Mouse (Mus musculus): ENCODE measurements around the gene Epor. TPM values are rescaled to one million over a fixed set of nuclear protein-coding genes. Genes with fewer than 3 reads are reported as not detected.

Epor gene
- total and polyA plus RNA-seq, 3 experiments, result 192 to 440 TPM; not detected in 1

DNA sequence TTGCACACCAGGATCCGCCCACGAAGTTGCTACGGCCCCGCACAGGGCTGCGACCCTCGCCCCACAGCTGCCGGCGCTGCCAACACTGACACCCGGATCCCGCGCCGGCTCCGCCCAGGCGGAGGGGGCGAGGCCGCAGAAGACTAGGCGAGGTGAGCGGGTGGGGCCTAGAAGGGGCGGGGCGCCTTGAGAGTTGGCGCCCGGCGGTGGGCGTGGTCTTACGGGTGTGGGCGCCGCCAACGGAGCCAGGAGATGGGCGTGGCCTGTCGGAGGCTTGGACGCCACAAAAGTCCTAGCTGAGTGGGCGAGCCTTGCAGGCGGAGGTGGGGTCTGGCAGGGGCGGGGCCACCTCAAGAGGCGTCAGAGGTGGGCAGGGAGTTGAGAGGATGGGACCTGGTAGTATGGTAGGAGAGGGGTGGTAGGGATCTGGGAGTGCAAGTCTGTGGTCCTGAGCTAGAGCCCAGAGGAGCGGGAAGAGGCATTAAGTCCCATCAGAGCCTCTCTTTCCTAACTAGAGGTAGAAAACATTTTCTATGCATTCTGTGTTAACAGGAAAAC is 45.2 kb downstream of the Epor start, which contains the start of gene Rab3d (continued):
- TF ChIP-seq MAZ (IDR thresholded peaks at IDR 0.05; ENCODE audit: low read depth, low read length), result peak; percentile 95
- TF ChIP-seq ZMIZ1 (IDR thresholded peaks at IDR 0.05; ENCODE audit: low read depth, low read length), result peak; percentile 86
- no peak; the same call in 1 of the 2 replicates for TF ChIP-seq KAT2A (conservative IDR thresholded peaks at IDR 0.05; ENCODE audit: low read depth, low read length)
- no peak for TF ChIP-seq CHD2 (IDR thresholded peaks at IDR 0.05; ENCODE audit: low read length)

DNA sequence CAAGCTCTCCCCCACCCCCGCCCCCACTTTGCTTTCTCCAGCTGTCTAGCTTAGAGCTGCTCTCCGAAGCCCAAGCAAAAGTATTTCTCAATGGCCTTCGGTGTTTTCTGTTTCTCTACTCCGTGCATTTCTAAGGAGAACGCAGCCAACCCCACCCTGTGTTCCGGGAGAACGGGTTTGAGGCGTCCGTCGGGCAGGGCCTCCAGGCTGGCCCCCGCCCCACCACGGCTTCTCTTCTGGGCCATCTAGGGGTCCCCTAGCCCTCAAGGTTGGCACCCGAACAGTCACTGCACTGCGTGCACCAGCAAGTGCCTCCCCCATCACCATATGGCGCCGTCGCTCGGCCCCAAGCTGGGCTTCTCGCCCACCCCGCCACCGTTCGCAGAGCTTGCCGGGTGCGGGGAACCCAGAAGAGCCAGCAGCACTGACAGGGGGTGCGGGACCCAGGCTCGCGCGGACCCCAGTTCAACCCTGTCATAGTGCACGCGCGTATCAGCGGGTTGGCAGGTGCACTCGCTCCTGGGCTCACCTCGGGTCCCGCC is 45.7 kb downstream of the Epor start:
- H3K27me3 ChIP-seq (ENCODE audit: control insufficient read depth in 1 of 2, insufficient read depth in 2 of 2, low read length in 2 of 2), result no peaks in the 10 kb centered on the region
- no peaks in the 10 kb centered on the region for H3K9me3 ChIP-seq (replicated peaks; ENCODE audit: insufficient read depth, low read length)
- peaks cover 0 to 9% of the 10 kb centered on the region in 2 experiments; a peak in 2 of 4 replicates for H3K36me3 ChIP-seq (ENCODE audit: control insufficient read depth in 1 of 2, insufficient read depth in 2 of 2, low read length in 2 of 2)
- H3K27ac ChIP-seq (ENCODE audit: control insufficient read depth, low read depth, low read length), result no peak overlapping the region
- no peak for DNase-seq (ENCODE audit: low read depth, low spot score)
- peaks cover 7 to 9% of the 10 kb centered on the region in 2 experiments; a peak in 3 of 4 replicates for H3K4me1 ChIP-seq (ENCODE audit: control insufficient read depth in 1 of 2, insufficient read depth in 2 of 2, low read length in 2 of 2)
- peak overlapping the region; percentile 65 to 94 for H3K4me3 ChIP-seq (ENCODE audit: control insufficient read depth in 1 of 2, insufficient read depth in 1 of 2, low read depth in 2 of 2, low read length in 2 of 2)
- peaks cover 3% of the 10 kb centered on the region; the same call in 1 of the 2 replicates for H3K79me2 ChIP-seq (ENCODE audit: control insufficient read depth, insufficient read depth, low read length, poor library complexity)
- H3K9ac ChIP-seq (ENCODE audit: control insufficient read depth, low read depth, low read length, poor library complexity, severe bottlenecking), result peak overlapping the region; percentile 61
- no peak for TF ChIP-seq GABPA (IDR thresholded peaks at IDR 0.05; ENCODE audit: low read depth, low read length)
- TF ChIP-seq POLR2AphosphoS2 (IDR thresholded peaks at IDR 0.05; ENCODE audit: low read length), result no peak
- TF ChIP-seq ZC3H11A (IDR thresholded peaks at IDR 0.05; ENCODE audit: low read depth, low read length), result 0 out of 2 replicates have a peak, but pooled peaks have one; percentile 18
- TF ChIP-seq MAX (IDR thresholded peaks at IDR 0.05; ENCODE audit: low read length), result no peak
- no peak for TF ChIP-seq RAD21 (IDR thresholded peaks at IDR 0.05; ENCODE audit: low read depth, low read length)
- no peak for TF ChIP-seq USF1 (IDR thresholded peaks at IDR 0.05; ENCODE audit: low read depth, low read length)
- no peak; the same call in 1 of the 2 replicates for TF ChIP-seq MAZ (IDR thresholded peaks at IDR 0.05; ENCODE audit: low read depth, low read length)
- TF ChIP-seq TAL1 (IDR thresholded peaks at IDR 0.05; ENCODE audit: low read length), result no peak
- TF ChIP-seq SIN3A (IDR thresholded peaks at IDR 0.05; ENCODE audit: low read length), result peak; percentile 18; the same call in 1 of the 2 replicates
- TF ChIP-seq ZMIZ1 (IDR thresholded peaks at IDR 0.05; ENCODE audit: low read depth, low read length), result no peak
- TF ChIP-seq NRF1 (IDR thresholded peaks at IDR 0.05; ENCODE audit: insufficient read depth, low read depth, low read length, poor library complexity, severe bottlenecking), result no peak
- no peak for TF ChIP-seq MEF2A (IDR thresholded peaks at IDR 0.05; ENCODE audit: extremely low read depth, insufficient replicate concordance, low read depth, low read length, poor library complexity, severe bottlenecking)
- TF ChIP-seq CTCF (IDR thresholded peaks at IDR 0.05 in 2 of 3, conservative IDR thresholded peaks at IDR 0.05 in 1 of 3; ENCODE audit: control insufficient read depth in 1 of 3, insufficient read depth in 1 of 3, low read depth in 2 of 3, low read length in 3 of 3, poor library complexity in 1 of 3, severe bottlenecking in 1 of 3), result no peak
- TF ChIP-seq NELFE (IDR thresholded peaks at IDR 0.05; ENCODE audit: low read depth, low read length), result no peak
- peak; percentile 26; the same call in 1 of the 2 replicates for TF ChIP-seq CHD1 (IDR thresholded peaks at IDR 0.05; ENCODE audit: low read depth, low read length)
- peak; percentile 43; the same call in 1 of the 2 replicates for TF ChIP-seq POLR2AphosphoS5 (IDR thresholded peaks at IDR 0.05; ENCODE audit: borderline replicate concordance, low read depth, low read length)
- no peak for TF ChIP-seq ELF1 (IDR thresholded peaks at IDR 0.05; ENCODE audit: low read depth, low read length)
- no peak for TF ChIP-seq POLR2A (IDR thresholded peaks at IDR 0.05; ENCODE audit: control insufficient read depth in 1 of 2, insufficient read depth in 1 of 2, low read depth in 1 of 2, low read length in 2 of 2, poor library complexity in 1 of 2)
